Mouse (Mus musculus): ENCODE measurements around the gene Bcl3. TPM values are rescaled to one million over a fixed set of nuclear protein-coding genes. Genes with fewer than 3 reads are reported as not detected.

The Bcl3 gene
- total RNA-seq, 2 experiments from 2014 or later, result 0.76 to 1.3 TPM

GRCm38 (mm10) chr7:19836843-19837242 is 14.3 kb upstream of the Bcl3 start:
- no peak for DNase-seq
- intact Hi-C loops (cut with DNase I), result no loop called here

DNA sequence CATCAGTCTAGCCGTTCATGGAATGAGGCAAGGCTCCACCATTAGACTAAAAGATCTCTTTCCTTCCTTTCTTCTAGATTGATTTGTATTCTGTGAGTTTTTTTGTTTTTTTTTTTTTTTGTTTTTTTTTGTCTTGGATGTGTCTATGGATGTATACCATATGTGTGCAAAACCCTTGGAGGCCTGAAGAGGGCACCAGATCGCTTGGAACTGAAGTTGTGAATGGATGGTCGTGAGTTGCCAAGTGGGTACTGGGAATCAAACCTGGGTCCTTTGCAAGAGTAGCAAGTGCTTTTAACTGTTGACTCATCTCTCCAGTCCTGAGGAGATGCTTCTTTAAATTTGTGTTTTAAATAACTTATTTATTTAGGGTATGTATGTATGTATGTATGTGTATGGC is 11.5 kb upstream of the Bcl3 start:
- no peak for DNase-seq
- intact Hi-C loops (cut with DNase I), result no loop called here

DNA sequence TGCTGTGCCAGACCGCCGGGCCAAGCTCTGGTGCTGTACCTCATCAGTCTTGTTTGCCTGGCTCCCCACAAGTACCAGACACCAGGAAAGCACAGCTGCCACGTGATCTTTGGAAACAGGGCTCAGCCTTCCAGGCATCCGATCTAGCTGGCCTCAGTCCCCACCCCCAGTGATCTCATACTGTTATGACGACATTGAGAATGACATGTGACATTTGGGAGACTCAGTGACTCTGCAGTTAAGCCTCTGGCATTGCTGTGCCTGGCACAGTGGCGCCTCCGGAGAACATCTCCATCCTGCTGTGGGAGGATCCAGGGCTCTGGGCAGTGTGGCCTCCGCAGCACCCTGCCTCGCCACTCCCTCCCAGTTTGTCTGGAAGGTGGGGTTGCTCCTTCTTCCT is 9.3 kb upstream of the Bcl3 start:
- intact Hi-C loops (cut with DNase I), result no loop called here
- no peak for DNase-seq

DNA sequence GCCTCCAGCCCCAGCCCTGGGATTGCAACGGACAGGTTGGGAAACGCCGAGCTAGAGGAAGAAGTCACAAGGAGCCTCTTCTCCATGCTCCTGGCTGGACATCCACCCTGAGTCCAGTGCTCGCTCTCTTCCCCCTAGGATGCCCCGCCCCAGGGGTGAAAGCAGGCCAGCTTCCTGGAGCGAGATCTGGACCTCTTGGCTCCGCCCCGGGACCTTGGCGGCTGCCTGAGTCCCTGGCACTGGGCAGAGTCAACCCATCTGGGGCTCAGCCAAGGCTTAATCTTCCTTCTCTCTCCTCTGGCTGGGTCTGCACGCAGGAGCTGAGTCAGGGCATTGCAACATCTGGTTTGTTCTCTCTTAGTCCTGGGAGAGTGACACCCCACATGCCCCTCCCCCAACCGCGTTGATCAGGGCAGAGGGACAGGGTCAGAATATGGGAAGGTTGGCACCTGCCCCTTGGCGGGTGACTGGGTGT is 8.1 kb upstream of the Bcl3 start:
- peak; percentile 34 for DNase-seq
- intact Hi-C loops (cut with DNase I), result no loop called here

DNA sequence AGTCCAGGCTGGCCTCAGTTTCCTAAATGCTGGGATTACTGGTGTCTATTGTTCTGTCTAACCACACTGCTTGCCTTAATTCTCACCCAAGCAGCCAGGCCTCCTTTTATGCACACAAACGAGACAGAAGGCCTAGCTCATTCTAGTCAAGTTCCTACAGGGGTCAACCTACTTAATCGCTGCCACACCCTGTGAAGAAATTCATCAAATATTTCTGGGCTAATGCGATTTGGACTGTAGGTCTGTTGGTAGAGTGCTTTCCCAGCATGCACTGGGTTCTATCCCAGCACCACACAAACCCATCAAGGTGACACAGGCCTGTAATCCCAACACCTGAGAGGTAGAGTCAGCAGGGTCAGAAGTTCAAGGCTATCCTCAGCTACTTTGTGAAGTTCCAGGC is 7.1 kb upstream of the Bcl3 start:
- DNase-seq, result no peak
- intact Hi-C loops (cut with DNase I), result no loop called here

DNA sequence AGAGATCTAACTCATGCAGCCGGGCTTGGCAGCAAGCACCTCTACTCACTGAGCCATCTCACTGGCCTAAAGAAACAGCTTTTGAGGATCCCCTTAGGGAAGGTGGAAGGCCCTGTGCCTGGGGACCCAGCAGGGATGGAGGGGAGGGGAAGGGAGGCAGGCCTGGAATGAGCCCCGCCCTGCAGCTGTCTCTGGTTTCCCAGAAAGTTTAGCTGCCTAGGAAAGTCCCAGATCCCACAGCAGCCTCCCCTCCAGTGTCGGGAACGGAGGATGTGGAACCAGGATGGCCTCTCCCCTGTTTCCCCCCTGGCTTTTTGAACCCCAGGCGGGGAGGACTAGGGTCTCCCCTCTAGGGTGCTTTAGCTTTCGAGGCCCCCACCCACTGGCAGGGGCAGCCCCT is 4.2 kb upstream of the Bcl3 start:
- intact Hi-C loops (cut with DNase I), result no loop called here
- DNase-seq, result no peak

DNA sequence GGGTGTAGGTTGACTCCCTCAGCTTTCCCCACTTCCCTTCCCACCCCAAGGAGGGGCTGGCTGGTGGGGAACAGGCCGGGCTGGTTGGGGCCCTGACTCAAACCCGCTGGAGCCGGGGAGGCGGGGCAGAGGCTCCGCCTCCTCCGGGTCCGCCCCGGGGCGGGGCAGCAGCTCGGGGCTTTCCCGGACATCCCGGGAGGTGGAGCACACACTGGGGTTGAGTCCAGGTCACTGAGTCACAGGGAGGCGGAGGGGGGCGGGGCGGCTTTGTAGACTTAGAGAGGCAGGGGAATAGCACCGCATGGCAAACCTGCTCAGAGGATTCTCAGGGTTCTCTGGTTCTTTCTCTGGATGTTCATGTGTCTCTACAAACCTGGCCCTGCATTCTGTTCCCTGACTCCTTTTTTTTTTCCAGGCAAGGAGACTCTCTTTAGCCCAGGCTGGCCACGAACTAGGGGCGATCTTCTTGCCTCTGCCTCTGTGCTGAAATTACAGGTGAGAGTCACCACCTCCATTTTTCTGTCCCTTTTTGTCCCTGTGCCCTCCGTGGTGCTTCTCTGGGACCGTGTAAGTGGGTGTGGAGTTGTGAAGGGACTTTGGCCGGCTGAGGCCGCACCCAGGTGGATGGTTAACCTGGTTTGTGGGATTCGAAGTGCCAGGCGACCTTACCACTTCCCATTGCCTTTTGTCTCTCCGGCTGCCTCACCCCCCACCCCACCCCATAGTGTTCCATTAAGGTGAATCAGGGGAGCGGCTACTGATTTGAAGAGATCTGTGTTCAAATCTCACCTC is 1.8 kb upstream of the Bcl3 start:
- DNase-seq, result peak; percentile 29
- intact Hi-C loops (cut with DNase I), result no loop called here

GRCm38 (mm10) chr7:19823256-19824181 is 949 bp upstream of the Bcl3 start:
- intact Hi-C loops (cut with DNase I), result no loop called here
- no peak for DNase-seq

DNA sequence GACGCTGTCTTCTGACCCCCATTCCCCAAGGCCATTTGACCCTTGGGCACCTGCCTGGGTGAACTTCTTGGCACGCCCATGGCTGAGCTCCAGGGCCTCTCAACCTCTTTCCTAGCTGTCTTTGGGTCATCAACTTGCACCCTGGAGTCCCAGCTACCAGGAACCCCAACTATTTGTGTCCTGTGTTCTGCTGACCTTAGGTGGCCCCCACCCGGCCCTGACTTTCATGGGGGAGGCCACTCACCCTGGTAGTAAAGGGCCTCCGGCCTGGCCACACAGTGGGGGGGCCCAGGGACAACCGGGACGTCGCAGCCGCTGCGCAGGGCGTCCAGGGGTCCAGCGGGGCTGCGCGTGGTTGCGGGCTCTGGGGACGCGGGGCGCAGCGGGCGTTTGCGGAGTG is 377 bp downstream of the Bcl3 start:
- intact Hi-C loops (cut with DNase I), result no loop called here
- no peak for DNase-seq

- intact Hi-C loops (cut with DNase I), result no loop called here
- no peak for DNase-seq
Measured at GRCm38 (mm10) chr7:19821633-19822032, 937 bp downstream of the Bcl3 start.

- no peak for DNase-seq
- intact Hi-C loops (cut with DNase I), result no loop called here
Measured at GRCm38 (mm10) chr7:19820347-19821048, 2.1 kb downstream of the Bcl3 start.

- intact Hi-C loops (cut with DNase I), result no loop called here
Measured at GRCm38 (mm10) chr7:19818875-19819274, 3.7 kb downstream of the Bcl3 start.

DNA sequence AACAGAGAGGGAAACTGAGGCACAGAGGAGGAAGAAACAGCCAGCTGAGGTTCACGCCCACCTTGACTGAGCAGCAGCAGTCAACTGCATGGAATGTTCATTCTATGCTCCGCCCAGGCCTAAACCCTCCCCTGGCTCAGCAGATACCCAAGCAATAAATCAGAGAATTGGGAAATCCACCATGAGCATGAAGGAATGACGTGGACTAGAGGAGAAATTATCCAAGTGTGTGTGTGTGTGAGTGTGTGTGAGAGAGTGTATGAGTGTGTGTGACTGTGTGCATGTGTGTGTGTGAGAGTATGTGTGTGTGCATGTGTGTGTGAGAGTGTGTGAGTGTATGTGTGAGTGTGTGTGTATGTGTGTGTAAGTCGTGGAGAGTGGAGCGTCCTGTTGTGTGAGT is 4.1 kb downstream of the Bcl3 start:
- no peak for DNase-seq
- intact Hi-C loops (cut with DNase I), result no loop called here

More at GRCm38 (mm10) chr7:19818875-19819274, 3.7 kb downstream of the Bcl3 start:
- DNase-seq, result no peak

DNA sequence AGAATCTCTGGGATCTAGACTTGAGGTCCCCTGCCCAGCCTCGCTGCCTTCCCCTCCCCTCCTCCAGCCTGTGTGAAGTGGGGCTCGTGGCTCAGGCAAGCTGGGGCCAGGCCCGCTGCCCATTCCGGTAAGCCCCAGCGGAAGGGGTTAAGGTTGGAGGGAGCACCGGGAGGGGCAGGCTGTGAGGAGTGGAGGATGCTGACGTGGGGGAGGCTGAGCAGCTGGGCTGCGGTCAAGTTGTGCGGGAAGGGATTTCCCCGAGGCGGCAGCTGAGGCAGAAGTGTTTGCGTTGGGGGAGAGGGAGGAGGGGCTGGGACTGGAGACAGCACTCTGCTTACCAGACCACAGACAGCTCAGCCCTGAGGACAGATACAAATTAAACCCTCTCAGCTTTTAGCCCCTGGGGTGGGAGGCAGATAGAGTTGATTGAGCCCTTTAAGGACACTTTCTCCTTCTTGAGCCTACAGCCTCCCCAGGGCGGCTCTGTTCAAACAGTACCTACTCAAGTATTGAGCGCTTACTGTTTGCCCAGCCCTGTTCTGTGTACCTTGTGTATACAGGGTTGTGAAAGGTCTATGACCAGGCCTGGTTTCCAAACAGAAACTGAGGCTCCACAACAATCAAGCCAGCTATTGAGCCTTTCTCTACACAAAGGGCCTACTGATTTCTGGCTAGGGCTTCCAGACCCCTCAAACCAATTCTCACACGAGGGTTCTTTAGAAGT is 5.0 kb downstream of the Bcl3 start:
- intact Hi-C loops (cut with DNase I), result no loop called here
- no peak for DNase-seq

- intact Hi-C loops (cut with DNase I), result no loop called here
- peak; percentile 50 for DNase-seq
Measured at GRCm38 (mm10) chr7:19816224-19816771, 6.3 kb downstream of the Bcl3 start.

- intact Hi-C loops (cut with DNase I), result no loop called here
- no peak for DNase-seq
Measured at GRCm38 (mm10) chr7:19815296-19816223, 7.0 kb downstream of the Bcl3 start.

GRCm38 (mm10) chr7:19813579-19814122 is 8.9 kb downstream of the Bcl3 start:
- intact Hi-C loops (cut with DNase I), result no loop called here
- no peak for DNase-seq

GRCm38 (mm10) chr7:19813161-19813560 is 9.4 kb downstream of the Bcl3 start:
- no peak for DNase-seq
- intact Hi-C loops (cut with DNase I), result no loop called here

GRCm38 (mm10) chr7:19811114-19811513 is 11.5 kb downstream of the Bcl3 start:
- intact Hi-C loops (cut with DNase I), result no loop called here
- DNase-seq, result peak; percentile 55

Measured in left cerebral cortex, postnatal 4 days (tissue).